Mouse (Mus musculus): ENCODE data around the gene Adar. TPM values are rescaled to one million over a fixed set of nuclear protein-coding genes. Genes with fewer than 3 reads are reported as not detected.
"Not testable (repeated sequence)": the region's sequence is repeated elsewhere in the genome, so short reads cannot be mapped to it uniquely, and the experiment has no call there.

Adar gene
- polyA plus RNA-seq, 1 experiment from 2014 or later = 15.1 TPM

DNA sequence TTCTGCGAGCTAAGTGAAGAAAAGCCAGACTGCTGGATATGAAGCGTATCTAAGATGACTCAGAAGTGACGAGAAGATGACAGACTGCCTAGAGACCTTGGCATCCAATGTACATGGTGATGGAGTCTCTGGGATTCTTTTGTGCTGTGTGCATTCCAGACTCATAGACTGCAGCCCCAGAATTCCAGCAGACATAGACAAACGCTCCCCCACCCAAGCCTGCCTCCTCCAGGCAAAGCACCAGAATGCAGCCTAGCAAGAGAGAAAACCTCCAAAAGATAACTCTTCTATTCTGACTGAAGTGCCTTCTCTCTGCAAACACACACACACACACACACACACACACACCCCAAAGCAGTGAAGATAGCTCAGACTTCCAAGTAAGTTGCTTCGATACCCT is 80.9 kb downstream of the Adar start:
- WGBS = 76% methylated on average over 5 of the region's 5 CpGs
- Histone ChIP-seq H3K4me2 (replicated peaks; ENCODE audit: low read depth, low read length) (no peak overlapping the region), H3K4me3 (ENCODE audit: low read depth, low read length) (no peak overlapping the region), H3K4me1 (replicated peaks; ENCODE audit: control insufficient read depth, insufficient read depth, low read length) (no peaks in the 10 kb centered on the region), H3K9me3 (ENCODE audit: control insufficient read depth, low read length) (no peaks in the 10 kb centered on the region), H3K27me3 (ENCODE audit: control insufficient read depth, insufficient read depth, low read length) (no peaks in the 10 kb centered on the region; the same call in 1 of the 2 replicates), H3K27ac (ENCODE audit: low read depth, low read length) (no peak overlapping the region), H3K9ac (ENCODE audit: low read depth, low read length) (no peak overlapping the region), H3K36me3 (ENCODE audit: control insufficient read depth, insufficient read depth, low read length) (no peaks in the 10 kb centered on the region)
- ATAC-seq (ENCODE audit: low FRiP score) = no peak
- no peak for DNase-seq (ENCODE audit: low spot score)

DNA sequence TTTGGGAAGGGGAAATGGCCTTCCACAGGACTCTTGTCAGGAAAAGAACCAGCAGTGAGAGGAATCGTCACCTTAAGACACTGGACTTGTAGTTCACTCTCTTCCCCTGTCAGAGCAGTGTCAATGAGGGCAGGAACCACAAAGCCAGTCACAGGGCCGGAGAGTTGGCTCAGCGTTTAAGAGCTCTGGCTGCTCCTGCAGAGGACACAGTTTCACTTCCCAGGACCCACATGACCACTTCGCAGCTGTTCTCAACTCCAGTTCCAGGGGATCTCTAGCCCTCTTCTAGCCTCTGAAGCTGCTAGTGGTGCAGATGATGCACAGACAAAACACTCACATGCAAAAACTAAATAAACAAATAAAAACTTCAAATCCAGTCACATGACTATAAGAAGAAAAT is 81.5 kb downstream of the Adar start:
- H3K4me3 ChIP-seq (ENCODE audit: low read depth, low read length) = no peak overlapping the region
- H3K4me1 ChIP-seq (replicated peaks; ENCODE audit: control insufficient read depth, insufficient read depth, low read length) = no peaks in the 10 kb centered on the region
- DNase-seq (ENCODE audit: low spot score) = no peak
- H3K9me3 ChIP-seq (ENCODE audit: control insufficient read depth, low read length) = no peaks in the 10 kb centered on the region
- ATAC-seq (ENCODE audit: low FRiP score) = no peak
- 60% methylated on average over 4 of the region's 4 CpGs for WGBS
- H3K27ac ChIP-seq (ENCODE audit: low read depth, low read length) = no peak overlapping the region
- H3K4me2 ChIP-seq (replicated peaks; ENCODE audit: low read depth, low read length) = no peak overlapping the region
- H3K9ac ChIP-seq (ENCODE audit: low read depth, low read length) = no peak overlapping the region
- no peaks in the 10 kb centered on the region for H3K36me3 ChIP-seq (ENCODE audit: control insufficient read depth, insufficient read depth, low read length)
- H3K27me3 ChIP-seq (ENCODE audit: control insufficient read depth, insufficient read depth, low read length) = no peaks in the 10 kb centered on the region; the same call in 1 of the 2 replicates

DNA sequence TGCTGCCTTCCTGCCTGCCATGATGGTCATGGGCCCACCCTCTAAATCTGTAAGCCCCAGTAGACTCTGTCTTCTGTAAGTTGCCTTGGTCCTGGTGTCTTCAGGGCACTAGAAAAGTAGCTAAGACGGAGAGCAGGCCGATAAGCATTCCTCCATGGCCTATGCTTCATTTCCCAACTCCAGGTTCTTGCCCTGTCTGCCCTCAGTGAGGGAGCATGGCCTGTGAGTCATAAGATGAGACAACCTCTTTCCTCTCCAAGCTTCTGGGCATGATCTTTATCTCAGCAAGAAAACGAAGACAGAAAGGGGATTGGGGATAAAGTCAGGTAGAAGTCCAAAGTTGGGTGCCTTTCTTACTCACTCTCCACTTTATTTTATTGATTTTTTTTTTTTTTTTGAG is 83.7 kb downstream of the Adar start:
- DNase-seq (ENCODE audit: low spot score) (no peak), ATAC-seq (ENCODE audit: low FRiP score) (no peak)
- Histone ChIP-seq H3K36me3 (ENCODE audit: control insufficient read depth, insufficient read depth, low read length) (no peaks in the 10 kb centered on the region), H3K9ac (ENCODE audit: low read depth, low read length) (no peak overlapping the region), H3K4me1 (replicated peaks; ENCODE audit: control insufficient read depth, insufficient read depth, low read length) (no peaks in the 10 kb centered on the region), H3K27ac (ENCODE audit: low read depth, low read length) (no peak overlapping the region), H3K27me3 (ENCODE audit: control insufficient read depth, insufficient read depth, low read length) (no peaks in the 10 kb centered on the region; the same call in 1 of the 2 replicates), H3K4me2 (replicated peaks; ENCODE audit: low read depth, low read length) (no peak overlapping the region), H3K9me3 (ENCODE audit: control insufficient read depth, low read length) (no peaks in the 10 kb centered on the region), H3K4me3 (ENCODE audit: low read depth, low read length) (no peak overlapping the region)
- 85% methylated on average over 3 of the region's 3 CpGs for WGBS

DNA sequence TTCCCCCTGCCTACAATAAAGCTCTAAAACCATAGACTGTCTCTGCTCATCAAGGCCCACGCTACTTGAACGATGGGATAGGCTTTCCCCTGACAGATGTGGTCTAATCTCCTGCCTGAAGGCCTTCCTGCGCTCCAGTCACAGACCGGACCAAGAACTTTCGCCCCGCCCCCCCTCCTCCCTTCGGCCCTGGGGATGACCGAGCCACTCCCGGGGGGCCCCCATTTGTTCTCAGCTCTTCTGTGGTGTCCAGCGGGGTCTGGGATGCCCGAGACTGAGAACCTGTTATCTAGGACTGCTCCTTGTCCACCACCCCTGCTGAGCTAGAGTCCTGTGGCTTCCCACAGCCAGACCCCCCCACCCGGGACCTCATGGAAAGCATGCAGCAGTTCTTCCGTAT is 84.7 kb downstream of the Adar start:
- Histone ChIP-seq H3K27me3 (ENCODE audit: control insufficient read depth, insufficient read depth, low read length) (no peaks in the 10 kb centered on the region; the same call in 1 of the 2 replicates), H3K4me1 (replicated peaks; ENCODE audit: control insufficient read depth, insufficient read depth, low read length) (no peaks in the 10 kb centered on the region), H3K36me3 (ENCODE audit: control insufficient read depth, insufficient read depth, low read length) (no peaks in the 10 kb centered on the region), H3K4me2 (replicated peaks; ENCODE audit: low read depth, low read length) (no peak overlapping the region), H3K4me3 (ENCODE audit: low read depth, low read length) (no peak overlapping the region), H3K27ac (ENCODE audit: low read depth, low read length) (no peak overlapping the region), H3K9ac (ENCODE audit: low read depth, low read length) (no peak overlapping the region), H3K9me3 (ENCODE audit: control insufficient read depth, low read length) (no peaks in the 10 kb centered on the region)
- DNase-seq (ENCODE audit: low spot score) (no peak), ATAC-seq (ENCODE audit: low FRiP score) (no peak)
- WGBS = 7% methylated on average over 13 of the region's 13 CpGs

DNA sequence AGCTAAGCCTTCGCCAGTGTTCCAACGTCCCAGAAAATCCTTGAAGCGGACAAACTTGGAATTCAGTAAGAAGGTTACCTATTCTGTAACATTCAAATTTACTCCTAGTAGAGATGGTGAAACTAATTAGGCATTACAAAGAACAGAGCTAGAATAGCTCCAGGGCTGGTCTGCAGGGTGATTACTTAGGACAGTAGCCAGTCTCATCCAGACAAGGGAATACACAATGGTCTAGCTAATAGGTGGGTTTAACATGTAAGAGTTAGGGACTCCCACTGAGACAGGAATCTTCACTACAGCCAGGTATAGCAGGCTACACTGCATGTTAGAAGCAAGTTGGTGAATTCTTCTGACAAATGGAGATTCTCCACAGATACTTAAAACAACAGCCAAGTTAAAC is 85.3 kb downstream of the Adar start:
- not testable (repeated sequence) for H3K36me3 ChIP-seq (ENCODE audit: control insufficient read depth, insufficient read depth, low read length); H3K27me3 ChIP-seq (ENCODE audit: control insufficient read depth, insufficient read depth, low read length); H3K9me3 ChIP-seq (ENCODE audit: control insufficient read depth, low read length); ATAC-seq (ENCODE audit: low FRiP score); H3K4me3 ChIP-seq (ENCODE audit: low read depth, low read length); H3K4me2 ChIP-seq (replicated peaks; ENCODE audit: low read depth, low read length); H3K4me1 ChIP-seq (replicated peaks; ENCODE audit: control insufficient read depth, insufficient read depth, low read length); H3K27ac ChIP-seq (ENCODE audit: low read depth, low read length); H3K9ac ChIP-seq (ENCODE audit: low read depth, low read length); DNase-seq (ENCODE audit: low spot score)
- 36% methylated on average over 3 of the region's 3 CpGs for WGBS

DNA sequence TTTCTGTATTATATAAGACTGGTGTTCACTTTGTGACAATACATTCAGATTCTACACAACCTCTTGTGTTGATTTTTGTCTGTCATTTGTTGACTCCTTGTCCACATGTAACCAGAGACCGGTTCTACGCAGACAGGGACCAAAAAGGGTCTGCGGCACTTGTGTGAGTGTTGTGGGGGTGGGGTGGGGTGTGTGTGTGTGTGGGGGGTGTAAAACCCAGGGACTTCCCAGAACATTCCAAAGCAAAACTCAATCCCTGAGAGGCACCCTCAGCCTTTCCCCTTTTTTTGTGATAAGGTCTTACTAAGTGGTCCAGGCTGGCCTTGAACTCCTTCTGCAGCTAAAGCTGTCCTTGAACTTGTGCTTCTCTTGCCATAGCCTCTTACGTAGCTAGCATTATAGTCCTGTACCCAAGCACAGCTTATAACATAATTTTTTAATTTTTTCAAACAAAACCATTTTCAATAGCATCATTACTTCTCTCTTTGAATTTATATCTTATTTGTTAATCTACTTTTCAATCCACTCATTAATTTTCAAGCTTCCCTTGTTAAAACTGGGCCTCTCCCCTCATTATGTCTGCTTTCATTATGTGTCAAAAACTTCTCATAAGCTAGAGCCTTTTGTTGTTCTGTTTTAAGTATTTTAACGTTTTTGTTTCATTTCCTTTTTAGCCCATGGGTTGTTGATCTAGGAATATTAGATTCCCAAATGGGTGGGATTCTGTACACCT is 86.1 kb downstream of the Adar start:
- 65% methylated on average over 5 of the region's 5 CpGs for WGBS
- no peak for DNase-seq (ENCODE audit: low spot score)

DNA sequence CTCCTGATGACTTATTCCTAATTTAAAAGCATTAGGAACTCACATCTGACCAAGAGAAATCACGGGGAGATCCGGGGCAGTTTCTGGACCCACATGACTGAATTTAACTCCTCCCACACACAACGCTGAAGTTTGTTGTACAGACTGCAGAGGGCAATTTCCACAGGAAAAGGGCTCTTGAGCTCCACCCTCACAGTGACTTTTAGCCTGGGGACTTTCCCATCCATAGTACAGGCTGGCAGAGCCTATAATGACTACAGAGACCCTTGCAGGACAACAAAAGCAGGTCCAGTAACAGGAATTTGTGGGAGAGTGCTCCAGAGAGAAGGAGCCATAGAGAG is 86.7 kb downstream of the Adar start:
- H3K9ac ChIP-seq (ENCODE audit: low read depth, low read length) = no peak overlapping the region
- ATAC-seq (ENCODE audit: low FRiP score) (no peak), DNase-seq (ENCODE audit: low spot score) (no peak)
- H3K9me3 ChIP-seq (ENCODE audit: control insufficient read depth, low read length) = no peaks in the 10 kb centered on the region
- H3K27me3 ChIP-seq (ENCODE audit: control insufficient read depth, insufficient read depth, low read length) = no peaks in the 10 kb centered on the region; the same call in 1 of the 2 replicates
- no peak overlapping the region for H3K4me3 ChIP-seq (ENCODE audit: low read depth, low read length)
- whole genome bisulfite sequencing = 52% methylated on average over 3 of the region's 3 CpGs
- no peak overlapping the region for H3K27ac ChIP-seq (ENCODE audit: low read depth, low read length)
- H3K36me3 ChIP-seq (ENCODE audit: control insufficient read depth, insufficient read depth, low read length) = no peaks in the 10 kb centered on the region
- H3K4me2 ChIP-seq (replicated peaks; ENCODE audit: low read depth, low read length) = no peak overlapping the region
- H3K4me1 ChIP-seq (replicated peaks; ENCODE audit: control insufficient read depth, insufficient read depth, low read length) = no peaks in the 10 kb centered on the region

More for the DNA sequence above, 86.1 kb downstream of the Adar start:
- Histone ChIP-seq H3K4me2 (replicated peaks; ENCODE audit: low read depth, low read length) (no peak overlapping the region), H3K4me1 (replicated peaks; ENCODE audit: control insufficient read depth, insufficient read depth, low read length) (no peaks in the 10 kb centered on the region), H3K27me3 (ENCODE audit: control insufficient read depth, insufficient read depth, low read length) (no peaks in the 10 kb centered on the region; the same call in 1 of the 2 replicates), H3K9me3 (ENCODE audit: control insufficient read depth, low read length) (no peaks in the 10 kb centered on the region), H3K27ac (ENCODE audit: low read depth, low read length) (no peak overlapping the region), H3K4me3 (ENCODE audit: low read depth, low read length) (no peak overlapping the region), H3K36me3 (ENCODE audit: control insufficient read depth, insufficient read depth, low read length) (no peaks in the 10 kb centered on the region), H3K9ac (ENCODE audit: low read depth, low read length) (no peak overlapping the region)
- no peak for ATAC-seq (ENCODE audit: low FRiP score)

DNA sequence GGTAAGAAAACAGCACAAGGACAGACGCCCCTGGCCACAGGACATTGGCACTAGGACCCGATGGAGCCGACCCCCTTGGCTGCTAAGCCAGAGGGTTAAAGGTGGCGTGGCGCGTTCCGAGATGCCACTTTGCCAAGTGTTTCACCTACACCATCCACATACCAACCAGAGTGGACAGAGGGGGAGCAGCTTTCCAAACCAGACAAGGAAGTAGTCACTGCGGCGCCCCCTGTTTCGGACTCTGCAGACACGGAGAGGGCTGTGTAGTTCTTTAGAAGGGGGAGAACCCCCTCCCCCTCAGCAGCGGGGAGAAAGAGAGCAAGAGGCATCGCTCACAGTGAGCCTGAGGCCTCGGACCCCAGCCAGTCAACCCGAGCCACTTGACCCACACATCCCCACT is 88.1 kb downstream of the Adar start:
- Histone ChIP-seq H3K9me3 (ENCODE audit: control insufficient read depth, low read length) (no peaks in the 10 kb centered on the region), H3K4me3 (ENCODE audit: low read depth, low read length) (no peak overlapping the region), H3K4me2 (replicated peaks; ENCODE audit: low read depth, low read length) (no peak overlapping the region), H3K4me1 (replicated peaks; ENCODE audit: control insufficient read depth, insufficient read depth, low read length) (no peaks in the 10 kb centered on the region), H3K27ac (ENCODE audit: low read depth, low read length) (no peak overlapping the region), H3K9ac (ENCODE audit: low read depth, low read length) (no peak overlapping the region), H3K27me3 (ENCODE audit: control insufficient read depth, insufficient read depth, low read length) (no peaks in the 10 kb centered on the region; the same call in 1 of the 2 replicates), H3K36me3 (ENCODE audit: control insufficient read depth, insufficient read depth, low read length) (no peaks in the 10 kb centered on the region)
- ATAC-seq (ENCODE audit: low FRiP score) (no peak), DNase-seq (ENCODE audit: low spot score) (no peak)
- WGBS = 69% methylated on average over 15 of the region's 15 CpGs
